Comparison of ENCODE assay signal across 8 mouse cellular contexts in genomic region chr5:34185791-34186190, GRCm38 (mm10). TPM values are rescaled to one million over a fixed set of nuclear protein-coding genes. Genes with fewer than 3 reads are reported as not detected.
DNase-seq lines count a peak whose midpoint lies in the region; ATAC-seq and TF ChIP-seq lines count a peak whose summit lies in the region.
"Had no signal": no experiment of that assay in that cellular context is flagged by ENCODE, and none has a peak within 500 bp of the region (broad histone marks: within the 10 kb centered on the region; RNA-seq: fewer than 3 reads in every experiment).

No protein-coding gene starts in this region.

- TF ChIP-seq CTCF in lung, embryonic 14.5 days (IDR thresholded peaks at IDR 0.05; ENCODE audit: low read depth) = no peak

- ATAC-seq in lung, embryonic 14.5 days (ENCODE audit: insufficient read depth) = no peak
- no peak for ATAC-seq in forebrain, embryonic 12.5 days (ENCODE audit: low FRiP score)
- ATAC-seq in hindbrain, embryonic 13.5 days (ENCODE audit: low FRiP score) = no peak
- no peak for ATAC-seq in midbrain, embryonic 14.5 days (ENCODE audit: low FRiP score, low TSS enrichment)

- H3K4me3 ChIP-seq in lung, embryonic 14.5 days (ENCODE audit: low read depth, low read length) = peak overlapping the region; percentile 93
- peak overlapping the region; percentile 89 for H3K4me3 ChIP-seq in forebrain, embryonic 12.5 days (replicated peaks)
- peak overlapping the region; percentile 96 for H3K4me3 ChIP-seq in hindbrain, embryonic 13.5 days
- H3K4me3 ChIP-seq in midbrain, embryonic 14.5 days (replicated peaks; ENCODE audit: low read depth, low read length) = peak overlapping the region; percentile 95

- no peak for DNase-seq in lung, embryonic 14.5 days
- no peak for DNase-seq in lung, postnatal 14 days
- no peak for DNase-seq in midbrain, embryonic 14.5 days
- DNase-seq in frontal cortex, postnatal 36 days (ENCODE audit: low spot score in 2 of 2) = no peak
- no peak for DNase-seq in right cerebral cortex, postnatal 14 days

- H3K27me3 ChIP-seq in lung, embryonic 14.5 days (ENCODE audit: insufficient read depth, low read length) = no peaks in the 10 kb centered on the region
- H3K27me3 ChIP-seq in forebrain, embryonic 12.5 days = peaks cover 26% of the 10 kb centered on the region
- H3K27me3 ChIP-seq in hindbrain, embryonic 13.5 days = peaks cover 6% of the 10 kb centered on the region
- no peaks in the 10 kb centered on the region for H3K27me3 ChIP-seq in midbrain, embryonic 14.5 days (ENCODE audit: control insufficient read depth, insufficient read depth, low read length)

- peaks cover 37% of the 10 kb centered on the region for H3K36me3 ChIP-seq in lung, embryonic 14.5 days (ENCODE audit: insufficient read depth)
- no peaks in the 10 kb centered on the region for H3K36me3 ChIP-seq in forebrain, embryonic 12.5 days (replicated peaks)
- peaks cover 27% of the 10 kb centered on the region for H3K36me3 ChIP-seq in hindbrain, embryonic 13.5 days
- H3K36me3 ChIP-seq in midbrain, embryonic 14.5 days (ENCODE audit: control insufficient read depth, insufficient read depth, low read length) = peaks cover 35% of the 10 kb centered on the region

- H3K4me1 ChIP-seq in lung, embryonic 14.5 days (ENCODE audit: insufficient read depth) = peaks cover 12% of the 10 kb centered on the region; the same call in 1 of the 2 replicates
- peaks cover 43% of the 10 kb centered on the region for H3K4me1 ChIP-seq in forebrain, embryonic 12.5 days
- peaks cover 66% of the 10 kb centered on the region for H3K4me1 ChIP-seq in hindbrain, embryonic 13.5 days (replicated peaks)
- H3K4me1 ChIP-seq in midbrain, embryonic 14.5 days (ENCODE audit: control insufficient read depth, insufficient read depth, low read length) = peaks cover 31% of the 10 kb centered on the region

- H3K27ac ChIP-seq in lung, embryonic 14.5 days (ENCODE audit: low read depth) = no peak overlapping the region
- H3K27ac ChIP-seq in forebrain, embryonic 12.5 days = no peak overlapping the region
- no peak overlapping the region for H3K27ac ChIP-seq in hindbrain, embryonic 13.5 days
- H3K27ac ChIP-seq in midbrain, embryonic 14.5 days (replicated peaks; ENCODE audit: low read depth, low read length) = no peak overlapping the region

- H3K9me3 ChIP-seq in lung, embryonic 14.5 days (ENCODE audit: low read depth, low read length) = no peaks in the 10 kb centered on the region
- H3K9me3 ChIP-seq in forebrain, embryonic 12.5 days = no peaks in the 10 kb centered on the region
- H3K9me3 ChIP-seq in hindbrain, embryonic 13.5 days = no peaks in the 10 kb centered on the region
- no peaks in the 10 kb centered on the region for H3K9me3 ChIP-seq in midbrain, embryonic 14.5 days (ENCODE audit: control insufficient read depth, low read length)

- peak overlapping the region; percentile 77 for H3K9ac ChIP-seq in lung, embryonic 14.5 days
- H3K9ac ChIP-seq in forebrain, embryonic 12.5 days = peak overlapping the region; percentile 75; the same call in 1 of the 2 replicates
- peak overlapping the region; percentile 91 for H3K9ac ChIP-seq in hindbrain, embryonic 13.5 days
- peak overlapping the region; percentile 80; the same call in 1 of the 2 replicates for H3K9ac ChIP-seq in midbrain, embryonic 14.5 days (replicated peaks; ENCODE audit: low read length)

- peak overlapping the region; percentile 77 for H3K4me2 ChIP-seq in lung, embryonic 14.5 days
- peak overlapping the region; percentile 94 for H3K4me2 ChIP-seq in forebrain, embryonic 12.5 days
- peak overlapping the region; percentile 90 for H3K4me2 ChIP-seq in hindbrain, embryonic 13.5 days
- peak overlapping the region; percentile 74 for H3K4me2 ChIP-seq in midbrain, embryonic 14.5 days (ENCODE audit: low read length)

RNA-seq across cellular contexts. Expression of gene Mxd4, which starts 1.7 kb away (rescaled TPM):
- polyA plus RNA-seq in lung, embryonic 14.5 days (2014; fragmentation: Nextera tagmentation; extraction: Ambion mirVana) = 47.6 and 50.8 TPM in 2 replicates
- 25.0 and 25.8 TPM in 2 replicates for polyA plus RNA-seq in forebrain, embryonic 12.5 days (2016; fragmentation: Nextera tagmentation; extraction: Ambion mirVana)
- polyA plus RNA-seq in hindbrain, embryonic 13.5 days (2015; fragmentation: Nextera tagmentation; extraction: Ambion mirVana) = 33.5 and 33.6 TPM in 2 replicates
- 32.5 and 35.7 TPM in 2 replicates for polyA plus RNA-seq in midbrain, embryonic 14.5 days (2014; fragmentation: Nextera tagmentation; extraction: Ambion mirVana)

RNA-seq across cellular contexts. Expression of gene Haus3, which starts 16.5 kb away (rescaled TPM):
- 44.0 and 46.8 TPM in 2 replicates for polyA plus RNA-seq in lung, embryonic 14.5 days (2014; fragmentation: Nextera tagmentation; extraction: Ambion mirVana)
- 43.1 and 45.3 TPM in 2 replicates for polyA plus RNA-seq in forebrain, embryonic 12.5 days (2016; fragmentation: Nextera tagmentation; extraction: Ambion mirVana)
- polyA plus RNA-seq in hindbrain, embryonic 13.5 days (2015; fragmentation: Nextera tagmentation; extraction: Ambion mirVana) = 19.0 and 19.7 TPM in 2 replicates
- 12.8 and 16.4 TPM in 2 replicates for polyA plus RNA-seq in midbrain, embryonic 14.5 days (2014; fragmentation: Nextera tagmentation; extraction: Ambion mirVana)

RNA-seq across cellular contexts. Expression of gene Poln, which starts 16.5 kb away (rescaled TPM):
- 1.2 and 1.4 TPM in 2 replicates for polyA plus RNA-seq in lung, embryonic 14.5 days (2014; fragmentation: Nextera tagmentation; extraction: Ambion mirVana)
- 0.62 and 0.80 TPM in 2 replicates for polyA plus RNA-seq in forebrain, embryonic 12.5 days (2016; fragmentation: Nextera tagmentation; extraction: Ambion mirVana)
- polyA plus RNA-seq in hindbrain, embryonic 13.5 days (2015; fragmentation: Nextera tagmentation; extraction: Ambion mirVana) = 0.14 and 0.28 TPM in 2 replicates
- polyA plus RNA-seq in midbrain, embryonic 14.5 days (2014; fragmentation: Nextera tagmentation; extraction: Ambion mirVana) = 0.27 and 0.58 TPM in 2 replicates
- polyA plus RNA-seq: small intestine, adult 2 months had no signal
